Mouse (Mus musculus) testis, postnatal 10 days (tissue): Measurements from ENCODE around the gene Ankrd22.
"Not testable (repeated sequence)": the region's sequence is repeated elsewhere in the genome, so short reads cannot be mapped to it uniquely, and the experiment has no call there.

Source experiments
- DNase-seq: peaks from one replicate; pipeline ENCODE4 v3.0.0; 2021; ENCODE audit warnings: low spot score

The Ankrd22 gene

DNA sequence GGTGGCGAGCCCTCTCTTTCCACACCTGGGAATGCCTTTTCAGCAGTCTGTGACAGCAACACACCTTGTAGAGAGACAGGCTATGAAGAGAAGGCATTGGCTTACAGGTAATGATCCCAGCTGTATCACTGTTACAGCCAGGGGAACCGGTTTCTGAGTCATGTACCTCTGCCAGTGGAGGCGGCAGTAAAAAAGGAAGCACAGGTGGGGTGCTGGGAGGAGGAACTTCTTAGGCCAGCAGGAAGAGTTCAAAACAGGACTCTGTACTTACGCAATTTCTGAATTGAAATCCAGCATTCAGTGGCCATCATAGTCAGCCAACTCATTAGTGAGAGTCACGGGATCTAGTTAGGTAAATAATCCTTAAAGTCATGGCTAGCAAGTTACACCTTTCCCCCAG, at the start of gene Ankrd22:
Gene Ankrd22, minus strand, starts transcription at position 163 of the 400 bp plus-strand sequence.
- DNase-seq: no peak

DNA sequence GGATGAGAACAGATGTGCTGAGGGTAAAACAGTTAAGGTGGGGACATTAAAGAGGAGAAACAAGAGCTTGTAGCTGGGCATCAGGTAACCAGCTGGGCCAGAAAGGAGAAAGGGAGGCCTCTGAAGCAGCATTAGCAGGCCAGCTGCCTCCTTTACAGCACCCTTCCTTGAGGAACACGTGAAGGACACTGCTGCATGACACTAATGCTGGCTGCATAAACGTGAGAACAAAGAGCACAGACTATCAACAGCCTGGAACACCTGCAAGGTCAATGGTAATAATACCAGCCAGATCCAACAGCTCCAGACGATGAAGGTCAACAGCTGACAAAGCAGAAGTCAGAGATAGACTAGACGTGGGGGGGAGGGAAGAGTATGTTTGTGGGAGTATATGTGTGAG, 48.3 kb upstream of the Ankrd22 start:
- DNase-seq: no peak

DNA sequence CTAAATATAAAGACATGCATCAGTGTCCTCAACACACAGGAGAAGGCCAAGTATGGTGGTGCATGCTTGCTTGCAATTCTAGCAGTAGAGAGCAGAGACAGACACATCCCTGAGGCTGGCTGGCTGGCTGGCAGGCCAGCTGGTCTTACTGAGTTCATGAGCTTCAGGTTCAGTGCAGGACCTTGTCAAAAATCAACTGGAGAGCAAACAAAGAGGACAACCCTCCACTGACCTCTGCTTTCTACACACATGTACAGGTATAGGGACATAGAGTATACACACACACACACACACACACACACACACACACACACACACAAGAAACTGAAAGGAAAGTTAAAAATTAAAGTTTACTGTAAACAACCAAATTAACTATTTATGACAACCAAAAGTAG, 47.4 kb upstream of the Ankrd22 start:
- DNase-seq: no peak

DNA sequence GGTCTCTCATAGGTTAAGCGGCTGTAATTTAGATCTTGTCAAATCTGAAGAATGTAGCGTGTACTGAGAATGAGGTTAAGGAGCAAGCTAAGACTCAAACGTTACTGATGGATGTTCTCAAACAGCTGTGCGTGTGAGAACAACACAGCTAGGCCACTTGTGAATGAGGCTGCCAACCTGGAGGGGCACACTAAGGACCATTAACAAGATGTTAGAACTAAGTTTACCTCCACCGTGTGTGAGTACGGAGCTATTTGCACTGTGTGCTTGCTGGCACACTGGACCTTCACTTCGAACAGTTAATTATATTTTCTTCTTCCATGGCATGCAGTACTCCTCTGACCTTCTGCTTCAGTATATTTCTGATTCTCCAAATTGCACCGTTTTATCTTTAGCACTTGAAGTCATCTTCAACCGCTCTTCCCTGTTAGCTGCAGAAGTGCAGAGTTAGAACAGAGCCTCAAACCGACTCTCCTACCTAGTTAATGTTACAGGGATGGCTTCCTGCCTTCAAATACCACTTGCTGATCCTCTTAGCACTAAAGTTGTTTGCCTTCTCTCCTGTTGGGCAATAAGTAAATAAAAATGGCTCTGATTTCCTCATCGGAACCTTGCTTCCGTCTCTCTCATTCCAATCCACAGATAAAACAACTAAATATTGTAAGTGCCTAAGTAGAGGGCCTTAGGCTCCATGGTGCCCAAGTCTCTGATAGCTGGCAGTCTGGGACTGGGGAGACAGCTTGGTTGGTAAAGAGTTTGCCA, 46.8 kb upstream of the Ankrd22 start:
- DNase-seq: no peak

DNA sequence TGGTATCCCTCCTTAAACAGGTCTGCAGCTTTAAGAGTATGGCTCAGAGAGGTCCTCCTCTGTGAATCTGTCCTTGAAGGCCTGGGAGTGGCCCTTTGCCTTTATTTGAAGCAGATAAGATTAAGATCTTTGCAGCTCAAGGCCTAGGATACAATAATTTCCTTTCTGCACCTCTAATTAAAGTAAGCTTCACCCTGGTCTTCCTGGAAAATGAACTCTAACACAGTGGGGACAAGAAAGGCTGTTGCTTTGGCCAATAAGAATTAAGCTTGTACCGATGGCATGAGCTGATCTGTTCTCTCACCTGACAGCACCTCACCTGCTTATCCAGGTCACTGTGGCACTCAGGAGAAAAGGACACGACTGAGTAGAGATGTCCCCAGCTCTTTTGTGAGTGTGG, 45.0 kb upstream of the Ankrd22 start:
- no peak for DNase-seq

DNA sequence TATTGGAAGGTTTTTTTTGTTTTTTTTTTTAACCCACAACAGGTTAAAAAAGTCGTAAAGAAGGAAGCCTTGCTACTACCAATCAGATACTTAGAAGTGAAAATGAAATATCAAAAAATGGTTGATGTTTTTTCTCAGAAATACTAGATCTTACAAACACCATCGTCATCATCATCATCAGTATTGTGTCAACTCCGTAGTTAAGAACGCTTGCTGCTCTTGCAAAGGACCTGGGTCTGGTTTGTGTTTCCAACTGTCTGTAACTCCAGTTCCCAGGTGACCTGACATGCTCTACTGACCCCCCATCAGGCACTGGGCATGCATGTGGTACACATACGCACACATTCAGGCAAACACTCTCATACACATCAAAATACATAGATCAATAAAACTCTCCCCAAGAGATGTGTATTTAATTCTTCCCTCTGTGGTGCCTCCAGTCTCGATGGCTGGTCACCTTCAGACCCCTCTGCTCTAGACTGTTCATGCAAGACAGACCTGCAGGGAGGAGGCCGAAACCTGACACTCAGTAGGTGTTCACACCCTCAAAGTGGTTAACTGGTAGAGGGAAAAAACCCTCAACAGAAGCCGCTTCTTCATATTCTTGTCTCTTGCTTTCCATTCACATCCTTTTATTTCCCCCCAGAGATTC, 44.2 kb upstream of the Ankrd22 start:
- no peak for DNase-seq

DNA sequence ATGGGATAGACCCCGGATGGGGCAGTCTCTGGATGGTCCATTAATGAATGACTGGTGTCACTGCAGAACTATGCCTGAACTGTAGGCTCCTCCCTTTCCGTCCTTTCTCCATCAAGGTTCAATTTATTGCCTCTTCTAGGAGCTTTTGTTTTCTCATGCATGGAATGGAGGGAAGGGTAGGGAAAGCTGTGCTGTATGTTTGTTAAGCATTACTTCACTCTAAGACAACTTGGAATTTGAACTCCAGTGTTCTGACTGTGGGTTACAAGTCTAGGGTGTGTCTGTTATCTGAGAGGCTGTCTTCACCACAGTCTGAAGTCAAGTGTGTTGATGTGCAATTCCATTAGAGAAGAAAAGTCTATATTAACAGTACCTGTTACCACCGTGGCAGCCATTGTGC, 43.2 kb upstream of the Ankrd22 start:
- no peak for DNase-seq

DNA sequence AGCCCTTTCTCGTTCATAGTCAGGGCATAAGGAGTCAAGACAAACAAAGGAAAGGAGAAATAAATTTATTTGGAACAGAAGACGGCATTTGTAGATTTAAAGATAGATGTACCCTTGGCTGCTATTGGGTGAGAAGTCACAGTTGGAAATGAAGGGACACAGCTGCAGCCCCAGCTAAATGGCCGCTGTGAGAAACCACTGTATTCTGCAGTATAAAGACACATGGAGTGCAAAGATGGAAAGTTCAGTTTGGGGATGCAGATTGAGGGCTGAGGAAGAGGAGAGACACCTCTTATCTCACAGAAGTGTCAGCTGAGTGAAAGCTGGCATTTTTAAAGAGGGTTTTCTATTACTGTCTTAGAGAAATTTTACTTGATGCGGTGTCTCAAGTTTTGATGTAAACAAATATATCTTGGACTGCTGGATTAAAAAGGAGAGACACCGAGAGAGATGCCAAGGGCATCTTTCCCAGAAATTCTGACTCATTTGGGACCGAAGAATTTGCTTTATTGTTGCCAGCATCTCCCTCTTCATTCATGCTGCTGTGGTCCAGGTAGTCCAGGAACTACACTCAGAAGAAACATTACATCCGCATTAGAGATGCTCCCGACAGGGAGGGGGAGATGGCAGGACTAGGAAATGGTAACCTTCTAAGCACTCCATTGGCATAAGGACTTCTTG, 41.0 kb upstream of the Ankrd22 start:
- no peak for DNase-seq

DNA sequence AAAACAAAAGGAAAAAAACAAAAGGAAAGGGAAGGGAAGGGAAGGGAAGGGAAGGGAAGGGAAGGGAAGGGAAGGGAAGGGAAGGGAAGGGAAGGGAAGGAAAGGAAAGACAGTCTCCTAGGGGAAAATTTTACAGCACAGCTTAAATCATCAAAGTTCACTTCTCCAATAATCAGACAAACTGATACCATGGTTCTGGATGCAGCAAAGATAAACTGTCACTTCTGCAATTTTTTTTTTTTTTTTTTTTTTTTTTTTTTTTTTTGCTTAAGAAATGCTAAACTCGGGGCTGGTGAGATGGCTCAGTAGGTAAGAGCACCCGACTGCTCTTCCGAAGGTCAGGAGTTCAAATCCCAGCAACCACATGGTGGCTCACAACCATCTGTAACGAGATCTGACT, 40.3 kb upstream of the Ankrd22 start:
- not testable (repeated sequence) for DNase-seq

DNA sequence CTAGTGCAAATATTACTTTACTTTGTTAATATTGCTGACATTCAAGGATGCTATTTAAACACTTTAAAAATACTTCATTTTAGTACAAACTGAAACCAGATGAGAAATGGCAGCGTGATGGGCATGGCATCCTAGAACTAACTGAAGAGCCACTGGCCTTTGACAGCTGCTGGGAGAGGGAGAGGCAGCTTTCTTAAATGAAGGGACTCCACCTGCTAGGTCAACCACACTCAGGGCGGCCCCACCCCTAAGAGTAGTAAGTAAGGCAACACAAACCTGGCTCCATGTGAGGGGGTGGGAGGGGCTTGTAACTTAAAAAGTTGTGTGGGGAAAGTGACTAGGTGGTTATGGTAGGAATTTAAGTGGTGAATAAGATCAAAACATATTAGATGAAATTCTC, 36.8 kb upstream of the Ankrd22 start:
- DNase-seq: no peak

DNA sequence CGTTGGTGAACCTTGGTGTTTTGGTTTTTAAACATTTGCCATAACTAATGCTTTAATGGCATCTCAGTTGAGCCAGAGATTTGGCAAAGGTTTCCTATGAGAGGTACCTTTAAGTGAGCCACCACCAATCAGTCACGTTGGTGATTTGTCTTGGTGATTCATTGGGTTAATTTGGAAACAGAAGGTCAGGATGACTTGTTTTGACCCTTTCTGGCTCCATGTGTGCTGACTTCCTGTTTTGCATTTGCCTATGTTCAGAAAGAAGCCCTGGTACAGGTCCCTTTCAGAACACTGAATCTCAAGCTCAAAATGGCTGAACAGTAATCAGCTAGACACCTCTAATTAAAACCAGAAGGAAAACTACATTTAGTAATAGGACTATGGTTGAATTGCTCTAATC, 33.6 kb upstream of the Ankrd22 start:
- no peak for DNase-seq

DNA sequence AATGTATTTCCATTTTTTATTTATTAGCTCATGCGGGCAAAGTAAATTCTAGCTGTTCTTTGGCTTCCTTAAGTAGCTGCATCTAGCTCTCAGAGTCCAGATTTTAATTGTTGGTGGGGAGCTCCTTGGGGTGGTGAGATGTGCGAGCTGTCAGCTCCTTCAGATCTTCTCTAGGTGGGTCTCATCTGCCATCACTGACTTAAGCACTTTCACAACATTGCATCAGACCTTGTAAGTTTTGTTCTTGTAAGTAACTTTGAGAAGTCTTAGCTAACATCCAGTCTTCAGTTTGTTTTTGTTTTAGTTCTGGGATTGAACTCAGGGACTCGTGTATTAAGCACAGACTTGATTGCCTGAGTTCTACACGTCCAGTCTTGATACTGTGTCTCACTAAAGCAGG, 33.0 kb upstream of the Ankrd22 start:
- DNase-seq: no peak

DNA sequence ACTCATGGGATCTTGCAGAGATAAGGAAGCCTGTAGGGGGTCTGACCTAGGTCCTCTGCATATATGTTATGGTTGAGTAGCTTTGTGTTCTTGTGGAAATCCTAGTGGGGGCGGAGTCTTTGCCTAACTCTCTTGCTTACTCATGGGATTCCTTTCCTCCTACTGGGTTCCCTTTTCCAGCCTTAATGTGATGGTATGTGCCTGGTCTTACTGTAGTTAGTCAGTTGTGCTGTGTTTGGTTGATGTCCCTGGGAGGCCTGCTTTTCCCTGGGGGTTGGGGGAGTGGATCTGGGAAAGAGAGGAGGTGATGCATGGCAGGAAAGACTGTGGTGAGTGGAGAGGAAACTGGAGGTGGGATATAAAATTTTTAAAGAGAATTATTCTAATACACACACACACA, 32.2 kb upstream of the Ankrd22 start:
- no peak for DNase-seq

DNA sequence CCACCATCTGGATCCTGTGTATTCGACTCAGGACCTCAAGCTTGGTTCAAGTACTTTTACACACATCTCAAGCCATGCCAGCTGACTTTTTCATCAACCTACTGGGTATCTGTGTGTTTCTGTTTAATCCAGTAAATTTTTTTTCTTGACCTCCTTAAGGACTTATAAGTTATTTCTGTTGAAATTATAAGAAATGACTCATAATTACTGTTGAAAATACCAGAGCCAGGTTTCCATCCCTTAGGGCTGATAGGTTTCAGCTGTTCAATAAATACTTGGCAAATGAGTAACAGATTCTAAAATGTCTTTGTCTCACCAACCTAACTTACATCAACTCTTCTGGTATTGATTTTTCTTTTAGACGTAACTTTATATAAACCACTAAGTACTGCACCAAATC, 29.2 kb upstream of the Ankrd22 start:
- DNase-seq: no peak

DNA sequence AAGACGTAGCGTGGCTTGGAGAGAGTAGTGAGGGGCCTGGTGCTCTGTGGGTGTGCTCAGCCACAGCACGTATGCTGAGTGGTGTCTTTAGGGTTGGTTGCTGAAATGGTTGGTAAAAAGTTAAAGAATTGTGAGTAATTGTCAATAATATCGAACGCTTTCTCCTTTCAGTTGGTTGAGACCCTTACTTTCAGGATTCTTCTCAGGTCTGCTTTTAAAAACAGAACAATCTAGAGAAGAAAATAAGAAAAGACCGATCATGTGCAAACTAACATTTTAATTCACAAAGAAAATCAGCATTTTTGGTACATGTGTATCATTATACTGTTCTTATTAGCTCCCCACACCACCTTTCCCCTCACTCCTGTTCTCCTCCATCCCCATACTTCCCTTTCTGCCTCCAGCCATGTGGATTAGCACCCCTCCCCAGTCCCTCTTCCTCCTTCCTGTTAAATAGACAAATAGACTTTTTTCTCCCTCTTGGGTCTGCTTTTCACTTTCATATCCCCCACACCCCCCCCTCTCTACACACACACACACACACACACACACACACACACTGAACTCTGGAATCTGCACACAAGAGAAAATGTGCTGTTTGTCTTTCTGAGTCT, 28.4 kb upstream of the Ankrd22 start:
- DNase-seq: no peak

DNA sequence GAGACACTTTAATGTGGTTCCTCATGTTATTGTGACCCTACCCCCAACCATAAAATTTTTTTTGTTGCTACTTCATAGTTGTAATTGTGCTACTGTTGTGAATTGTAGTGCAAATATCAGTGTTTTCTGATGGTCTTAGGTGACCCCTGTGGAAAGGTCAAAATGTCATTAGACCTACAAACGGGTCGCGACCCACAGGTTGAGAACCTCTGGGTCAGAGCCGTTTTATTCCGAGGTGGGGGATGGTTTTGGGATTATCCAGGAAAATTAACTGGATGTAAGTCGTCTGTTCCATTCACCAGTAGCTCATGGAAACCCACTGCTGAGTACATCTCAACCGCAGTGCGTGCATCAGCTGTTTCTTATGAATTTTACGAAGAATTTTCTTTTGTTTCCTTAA, 27.8 kb upstream of the Ankrd22 start:
- DNase-seq: no peak

DNA sequence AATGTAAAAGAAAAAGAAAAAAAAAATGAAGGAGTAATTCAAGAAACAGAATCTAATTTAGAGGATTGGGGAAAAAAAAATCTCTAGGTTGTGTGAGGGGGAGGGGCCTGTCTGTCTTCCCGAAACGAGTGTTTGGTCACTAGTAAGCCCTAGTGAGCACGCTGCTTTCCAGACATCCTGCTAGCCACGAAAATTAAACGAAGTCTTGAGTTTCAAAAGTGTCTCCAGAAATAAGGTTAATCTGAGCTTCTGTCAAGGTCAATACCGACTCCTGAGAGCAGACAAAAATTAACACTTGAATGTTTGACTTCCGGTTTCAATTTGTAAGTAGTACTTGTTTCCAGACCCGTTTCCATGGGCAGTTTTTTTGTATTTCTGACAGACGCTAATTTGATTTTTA, 27.3 kb upstream of the Ankrd22 start:
- peak; percentile 55 for DNase-seq

DNA sequence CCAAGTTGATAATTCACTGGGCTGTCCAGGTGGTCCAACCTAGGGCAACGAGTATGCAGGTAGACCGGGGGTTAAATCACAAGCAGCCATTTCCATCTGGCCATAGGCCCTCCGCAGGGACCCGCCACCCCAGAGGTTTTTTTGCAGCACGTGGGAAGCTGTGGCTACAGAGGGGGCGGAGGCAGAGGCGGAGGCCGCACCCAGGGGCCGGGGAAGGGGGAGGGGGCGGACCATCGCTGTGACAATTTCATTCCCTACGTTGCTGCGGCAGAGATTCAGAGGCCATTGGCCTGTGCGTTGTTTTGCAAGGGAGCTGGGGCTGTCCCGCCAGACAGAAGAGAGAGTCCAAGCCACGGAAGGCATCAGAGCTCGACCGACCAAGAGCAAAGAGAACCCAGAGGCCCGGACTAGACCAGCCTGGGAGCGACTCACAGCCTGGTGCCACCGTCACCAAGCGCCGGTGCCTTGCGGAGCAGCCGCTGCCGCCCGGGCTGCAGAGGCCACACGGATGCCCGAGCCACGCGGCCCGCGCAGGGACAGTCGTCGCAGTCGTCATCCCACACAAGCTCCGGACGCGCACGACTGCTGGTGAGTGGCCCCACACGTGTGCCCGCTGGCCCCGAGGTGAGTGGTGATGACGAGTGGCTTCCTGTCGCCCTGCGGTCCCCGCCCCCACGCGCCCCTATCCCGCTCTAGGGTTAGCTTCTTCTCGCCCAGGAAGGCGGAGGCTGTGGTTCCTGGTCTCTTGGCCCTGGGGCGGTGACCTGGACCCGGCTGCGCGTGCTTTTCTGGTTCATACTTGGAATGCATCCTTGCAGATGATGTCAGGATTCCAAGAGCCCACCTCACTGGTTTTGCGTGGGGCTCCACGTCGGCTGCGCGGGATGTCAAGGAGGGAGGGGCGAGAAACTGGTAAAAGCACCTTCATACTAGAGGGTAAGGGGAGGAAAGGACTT, 26.4 kb upstream of the Ankrd22 start, which contains the start of gene Stambpl1:
Gene Stambpl1, plus strand, starts transcription at position 222 of the 956 bp plus-strand sequence.
- DNase-seq: peak; percentile 78

DNA sequence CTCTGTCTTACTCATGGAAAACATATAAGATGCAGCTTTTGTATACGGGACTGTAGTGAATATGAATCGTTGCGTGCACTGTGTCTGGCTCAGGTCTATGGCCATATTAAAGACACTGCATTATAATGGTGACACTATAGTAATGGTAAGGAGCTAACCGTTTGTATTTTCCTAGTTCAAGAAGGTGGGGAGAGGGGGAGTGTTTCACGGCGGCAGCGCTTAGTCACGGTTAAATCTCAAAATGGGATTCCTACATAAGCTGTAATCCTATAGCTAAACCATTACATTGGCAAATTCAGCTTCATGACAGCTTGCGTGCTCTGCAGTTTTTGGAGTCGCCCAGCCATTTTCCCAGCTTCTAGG, 25.8 kb upstream of the Ankrd22 start:
- no peak for DNase-seq

DNA sequence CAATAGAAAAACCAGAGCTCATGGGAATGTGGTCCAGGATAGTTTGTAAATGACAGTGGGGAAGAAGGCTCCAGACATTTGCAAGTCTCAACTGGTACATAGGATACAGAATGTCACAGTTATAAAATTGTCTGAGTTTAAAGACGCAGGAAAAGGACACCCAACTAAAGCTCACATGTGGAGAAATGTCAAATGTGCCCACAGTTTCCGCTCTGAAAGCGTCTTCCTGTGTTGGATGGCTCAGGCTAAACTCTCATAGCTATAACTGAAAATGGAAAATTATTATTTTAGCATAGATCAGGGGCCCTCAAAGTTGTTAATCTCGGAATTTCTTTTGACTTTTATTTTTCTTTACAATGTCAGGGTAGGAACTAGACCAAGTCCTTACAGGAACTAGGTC, 21.0 kb upstream of the Ankrd22 start:
- no peak for DNase-seq

DNA sequence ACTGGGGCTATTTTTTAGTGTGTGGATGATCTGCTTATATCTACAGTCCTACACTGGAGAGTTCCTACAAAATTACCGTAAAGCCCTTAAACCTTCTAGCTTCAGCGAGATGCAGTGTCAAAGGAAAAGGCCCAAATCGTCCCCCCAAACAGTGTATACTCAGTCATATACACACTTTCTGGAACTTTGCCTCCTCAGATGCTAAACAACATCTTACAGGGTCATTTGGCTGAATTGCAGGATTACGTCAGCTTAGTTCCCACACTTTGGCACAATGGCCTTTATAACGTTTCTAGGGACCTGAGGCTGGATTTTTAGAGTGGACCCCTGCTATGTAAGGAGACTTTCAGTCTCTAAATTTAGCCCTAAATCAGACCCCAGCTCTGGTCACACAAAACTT, 16.6 kb upstream of the Ankrd22 start:
- no peak for DNase-seq

DNA sequence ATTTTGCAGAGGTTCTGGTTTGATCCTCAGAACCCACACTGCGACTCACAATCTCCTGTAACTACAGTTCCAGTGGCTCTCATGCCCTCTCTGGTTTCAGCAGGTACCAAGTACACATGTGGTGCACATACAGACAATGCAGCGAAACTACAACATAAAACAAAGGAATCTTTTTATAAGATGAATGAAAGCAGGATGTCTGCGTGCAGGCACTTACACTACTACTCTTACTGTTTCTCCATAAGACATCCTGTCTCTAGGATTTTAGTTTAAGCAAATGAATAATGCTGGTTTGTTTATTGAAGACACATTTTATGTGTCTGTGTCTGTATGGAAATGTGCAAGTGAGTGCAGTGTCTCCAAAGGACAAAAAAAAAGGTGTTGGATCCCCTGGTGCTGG, 15.4 kb upstream of the Ankrd22 start:
- DNase-seq: no peak
